Mouse (Mus musculus): ENCODE results near the gene Slc8a3. TPM values are rescaled to one million over a fixed set of nuclear protein-coding genes. Genes with fewer than 3 reads are reported as not detected.
A peak's percentile ranks its signal among the peaks of the same experiment; 100 is the strongest.

Gene Slc8a3
- total and polyA plus RNA-seq, 2 experiments from 2014 or later = 10.5 to 38.7 TPM

- peaks cover 6% of the 10 kb centered on the region; the same call in 1 of the 2 replicates for H3K27me3 ChIP-seq (ENCODE audit: insufficient read depth, low read length)
- no peak overlapping the region for H3K9ac ChIP-seq
- ATAC-seq (no peak; the same call in 1 of the 2 replicates), DNase-seq (no peak)
- H3K4me2 ChIP-seq (ENCODE audit: low read depth) = no peak overlapping the region
- WGBS = 9% methylated on average over 6 of the region's 6 CpGs
- H3K27ac ChIP-seq (ENCODE audit: low read depth, low read length) = no peak overlapping the region
- H3K4me1 ChIP-seq (ENCODE audit: insufficient read depth) = no peaks in the 10 kb centered on the region
- H3K36me3 ChIP-seq (ENCODE audit: insufficient read depth) = peaks cover under 1% of the 10 kb centered on the region; the same call in 1 of the 2 replicates
- no peak for TF ChIP-seq CTCF (IDR thresholded peaks at IDR 0.05; ENCODE audit: low read depth)
- H3K4me3 ChIP-seq (ENCODE audit: low read depth, low read length) = no peak overlapping the region
- H3K9me3 ChIP-seq (ENCODE audit: low read length) = no peaks in the 10 kb centered on the region
Observed at GRCm38 (mm10) chr12:81205619-81206560, 127.1 kb downstream of the Slc8a3 start.

- Histone ChIP-seq H3K4me1 (ENCODE audit: insufficient read depth) (no peaks in the 10 kb centered on the region), H3K9me3 (ENCODE audit: low read length) (no peaks in the 10 kb centered on the region), H3K9ac (no peak overlapping the region), H3K27ac (ENCODE audit: low read depth, low read length) (no peak overlapping the region), H3K27me3 (ENCODE audit: insufficient read depth, low read length) (peaks cover 4% of the 10 kb centered on the region; the same call in 1 of the 2 replicates), H3K4me3 (ENCODE audit: low read depth, low read length) (no peak overlapping the region), H3K36me3 (ENCODE audit: insufficient read depth) (peaks cover 4% of the 10 kb centered on the region; the same call in 1 of the 2 replicates), H3K4me2 (ENCODE audit: low read depth) (no peak overlapping the region)
- 34% methylated on average over 1 of the region's 1 CpGs for WGBS
- no peak for ATAC-seq
- DNase-seq = no peak
- no peak for TF ChIP-seq CTCF (IDR thresholded peaks at IDR 0.05; ENCODE audit: low read depth)
Observed at GRCm38 (mm10) chr12:81203226-81203625, 129.8 kb downstream of the Slc8a3 start.

GRCm38 (mm10) chr12:81199280-81199955 lies 133.6 kb downstream of the Slc8a3 start:
- WGBS = 30% methylated on average over 23 of the region's 23 CpGs
- H3K4me2 ChIP-seq (ENCODE audit: low read depth) = peak overlapping the region; percentile 11
- H3K36me3 ChIP-seq (ENCODE audit: insufficient read depth) = peaks cover 4% of the 10 kb centered on the region; the same call in 1 of the 2 replicates
- DNase-seq = peak; percentile 85
- H3K27me3 ChIP-seq (ENCODE audit: insufficient read depth, low read length) = no peaks in the 10 kb centered on the region
- no peaks in the 10 kb centered on the region for H3K9me3 ChIP-seq (ENCODE audit: low read length)
- TF ChIP-seq CTCF (IDR thresholded peaks at IDR 0.05; ENCODE audit: low read depth) = peak; percentile 98
- H3K4me3 ChIP-seq (ENCODE audit: low read depth, low read length) = no peak overlapping the region
- ATAC-seq = peak; percentile 94
- H3K9ac ChIP-seq = no peak overlapping the region
- no peaks in the 10 kb centered on the region for H3K4me1 ChIP-seq (ENCODE audit: insufficient read depth)
- no peak overlapping the region for H3K27ac ChIP-seq (ENCODE audit: low read depth, low read length)

GRCm38 (mm10) chr12:81197468-81198075 lies 135.4 kb downstream of the Slc8a3 start:
- 78% methylated on average over 5 of the region's 5 CpGs for WGBS

GRCm38 (mm10) chr12:81193968-81194367 lies 139.0 kb downstream of the Slc8a3 start:
- TF ChIP-seq CTCF (IDR thresholded peaks at IDR 0.05; ENCODE audit: low read depth) = no peak
- H3K27ac ChIP-seq (ENCODE audit: low read depth, low read length) = no peak overlapping the region
- DNase-seq (no peak), ATAC-seq (no peak)
- WGBS = 84% methylated on average over 2 of the region's 2 CpGs
- no peak overlapping the region for H3K4me2 ChIP-seq (ENCODE audit: low read depth)
- H3K9ac ChIP-seq = no peak overlapping the region
- no peak overlapping the region for H3K4me3 ChIP-seq (ENCODE audit: low read depth, low read length)
- no peaks in the 10 kb centered on the region for H3K36me3 ChIP-seq (ENCODE audit: insufficient read depth)
- H3K27me3 ChIP-seq (ENCODE audit: insufficient read depth, low read length) = no peaks in the 10 kb centered on the region; the same call in 1 of the 2 replicates
- H3K4me1 ChIP-seq (ENCODE audit: insufficient read depth) = no peaks in the 10 kb centered on the region
- no peaks in the 10 kb centered on the region for H3K9me3 ChIP-seq (ENCODE audit: low read length)

More at GRCm38 (mm10) chr12:81197468-81198075, 135.4 kb downstream of the Slc8a3 start:
- no peaks in the 10 kb centered on the region for H3K4me1 ChIP-seq (ENCODE audit: insufficient read depth)
- DNase-seq = no peak
- H3K9ac ChIP-seq = no peak overlapping the region
- H3K27me3 ChIP-seq (ENCODE audit: insufficient read depth, low read length) = no peaks in the 10 kb centered on the region; the same call in 1 of the 2 replicates
- ATAC-seq = no peak
- TF ChIP-seq CTCF (IDR thresholded peaks at IDR 0.05; ENCODE audit: low read depth) = no peak
- H3K4me2 ChIP-seq (ENCODE audit: low read depth) = no peak overlapping the region
- peaks cover 4% of the 10 kb centered on the region; the same call in 1 of the 2 replicates for H3K36me3 ChIP-seq (ENCODE audit: insufficient read depth)
- no peak overlapping the region for H3K27ac ChIP-seq (ENCODE audit: low read depth, low read length)
- H3K4me3 ChIP-seq (ENCODE audit: low read depth, low read length) = no peak overlapping the region
- H3K9me3 ChIP-seq (ENCODE audit: low read length) = no peaks in the 10 kb centered on the region

GRCm38 (mm10) chr12:81189636-81190035 lies 143.3 kb downstream of the Slc8a3 start:
- Histone ChIP-seq H3K9me3 (ENCODE audit: low read length) (no peaks in the 10 kb centered on the region), H3K27me3 (ENCODE audit: insufficient read depth, low read length) (no peaks in the 10 kb centered on the region; the same call in 1 of the 2 replicates), H3K27ac (ENCODE audit: low read depth, low read length) (no peak overlapping the region), H3K4me2 (ENCODE audit: low read depth) (no peak overlapping the region), H3K36me3 (ENCODE audit: insufficient read depth) (no peaks in the 10 kb centered on the region), H3K4me3 (ENCODE audit: low read depth, low read length) (no peak overlapping the region), H3K9ac (no peak overlapping the region), H3K4me1 (ENCODE audit: insufficient read depth) (no peaks in the 10 kb centered on the region)
- 96% methylated on average over 1 of the region's 1 CpGs for WGBS
- TF ChIP-seq CTCF (IDR thresholded peaks at IDR 0.05; ENCODE audit: low read depth) = no peak
- DNase-seq (no peak), ATAC-seq (no peak)

Measured in forebrain, postnatal 0 days (tissue).